Mouse (Mus musculus) forebrain, embryonic 10.5 days (tissue): ENCODE data around the gene Snx13. TPM values are rescaled to one million over a fixed set of nuclear protein-coding genes. Genes with fewer than 3 reads are reported as not detected.

Experiments
- DNase-seq: peaks from one replicate; pipeline ENCODE4 v3.0.0-alpha.2; 2017; ENCODE audit warnings: low spot score; ENCODE audit errors: extremely low spot score
- H3K27ac ChIP-seq: fragments of 300-500 bp; sonication (generic); 2 replicates; pipeline ENCODE4 v1.5.1; 2016; ENCODE audit warnings: mild to moderate bottlenecking
- H3K27me3 ChIP-seq: fragments of 300-500 bp; sonication (generic); 2 replicates; pipeline ENCODE4 v1.6.1; 2016; ENCODE audit warnings: mild to moderate bottlenecking; ENCODE audit not compliant: poor library complexity, severe bottlenecking
- H3K36me3 ChIP-seq: fragments of 300-500 bp; sonication (generic); replicated peaks from 2 replicates; pipeline ENCODE4 v1.6.1; 2016; ENCODE audit warnings: mild to moderate bottlenecking, moderate library complexity
- H3K4me1 ChIP-seq: fragments of 300-500 bp; sonication (generic); 2 replicates; pipeline ENCODE4 v1.6.1; 2016
- H3K4me3 ChIP-seq: fragments of 300-500 bp; sonication (generic); 2 replicates; pipeline ENCODE4 v1.5.1; 2016; ENCODE audit warnings: mild to moderate bottlenecking, moderate library complexity
- H3K9me3 ChIP-seq: fragments of 300-500 bp; sonication (generic); 2 replicates; pipeline ENCODE4 v1.6.1; 2016; ENCODE audit warnings: mild to moderate bottlenecking, moderate library complexity
- WGBS: fragments of 180-500 bp; shearing (Covaris S2); methylation state at CpG from one replicate; pipeline ENCODE4 v1.1.7; 2016; 5-methylcytosine and 5-hydroxymethylcytosine counted together
- polyA plus RNA-seq: library from polyadenylated mRNA; unstranded; fragments of >200 nt; fragmentation: Nextera tagmentation; extraction: Ambion mirVana; gene quantifications from 2 replicates; pipeline ENCODE4 v1.2.1, GENCODE M21; 2016

Gene Snx13
- polyA plus RNA-seq, result 16.1 and 16.6 TPM in 2 replicates

- WGBS, result under 1% methylated on average over 50 of the region's 51 CpGs
- no peaks in the 10 kb centered on the region for H3K36me3 ChIP-seq
- peaks cover 34% of the 10 kb centered on the region for H3K4me1 ChIP-seq
- H3K9me3 ChIP-seq, result no peaks in the 10 kb centered on the region
- DNase-seq, result peak; percentile 87
- peak within 1 kb of the TSS; percentile 97 for H3K4me3 ChIP-seq
- H3K27me3 ChIP-seq, result no peaks in the 10 kb centered on the region
- peak within 1 kb of the TSS; percentile 97 for H3K27ac ChIP-seq
Measured at GRCm38 (mm10) chr12:35046999-35047319, at the start of gene Snx13. TSS of gene Snx13 (plus strand) at chr12:35047186.

- H3K9me3 ChIP-seq, result no peaks in the 10 kb centered on the region
- no peaks in the 10 kb centered on the region for H3K27me3 ChIP-seq
- WGBS, result 92% methylated on average over 3 of the region's 3 CpGs
- H3K27ac ChIP-seq, result no peak overlapping the region
- no peak overlapping the region for H3K4me3 ChIP-seq
- no peak for DNase-seq
- no peaks in the 10 kb centered on the region for H3K36me3 ChIP-seq
- no peaks in the 10 kb centered on the region for H3K4me1 ChIP-seq
Measured at GRCm38 (mm10) chr12:34997597-34998182, 49.3 kb upstream of the Snx13 start.

GRCm38 (mm10) chr12:34998778-34999467, 48.1 kb upstream of the Snx13 start:
- H3K4me3 ChIP-seq, result no peak overlapping the region
- H3K36me3 ChIP-seq, result no peaks in the 10 kb centered on the region
- H3K27me3 ChIP-seq, result no peaks in the 10 kb centered on the region
- no peaks in the 10 kb centered on the region for H3K9me3 ChIP-seq
- H3K27ac ChIP-seq, result no peak overlapping the region
- 92% methylated on average over 12 of the region's 12 CpGs for WGBS
- no peaks in the 10 kb centered on the region for H3K4me1 ChIP-seq
- DNase-seq, result no peak

- no peaks in the 10 kb centered on the region for H3K36me3 ChIP-seq
- H3K4me1 ChIP-seq, result no peaks in the 10 kb centered on the region
- no peak for DNase-seq
- H3K27me3 ChIP-seq, result no peaks in the 10 kb centered on the region
- no peaks in the 10 kb centered on the region for H3K9me3 ChIP-seq
- no peak overlapping the region for H3K27ac ChIP-seq
- 83% methylated on average over 4 of the region's 4 CpGs for WGBS
- H3K4me3 ChIP-seq, result no peak overlapping the region
Measured at GRCm38 (mm10) chr12:35000323-35000722, 46.7 kb upstream of the Snx13 start.

GRCm38 (mm10) chr12:35005748-35006147, 41.2 kb upstream of the Snx13 start:
- no peaks in the 10 kb centered on the region for H3K9me3 ChIP-seq
- no peaks in the 10 kb centered on the region for H3K27me3 ChIP-seq
- H3K4me1 ChIP-seq, result peaks cover 26% of the 10 kb centered on the region
- H3K36me3 ChIP-seq, result no peaks in the 10 kb centered on the region
- no peak for DNase-seq
- H3K27ac ChIP-seq, result no peak overlapping the region
- H3K4me3 ChIP-seq, result no peak overlapping the region

GRCm38 (mm10) chr12:35007851-35008250, 39.1 kb upstream of the Snx13 start:
- no peak for DNase-seq
- H3K27me3 ChIP-seq, result no peaks in the 10 kb centered on the region
- no peak overlapping the region for H3K27ac ChIP-seq
- no peaks in the 10 kb centered on the region for H3K9me3 ChIP-seq
- WGBS, result 77% methylated on average over 1 of the region's 1 CpGs
- H3K4me1 ChIP-seq, result peaks cover 26% of the 10 kb centered on the region
- no peak overlapping the region for H3K4me3 ChIP-seq
- H3K36me3 ChIP-seq, result no peaks in the 10 kb centered on the region

- Histone ChIP-seq H3K27ac (peak overlapping the region; percentile 27; the same call in 1 of the 2 replicates), H3K27me3 (no peaks in the 10 kb centered on the region), H3K36me3 (no peaks in the 10 kb centered on the region), H3K4me1 (peaks cover 26% of the 10 kb centered on the region), H3K4me3 (no peak overlapping the region), H3K9me3 (no peaks in the 10 kb centered on the region)
- peak; percentile 60 for DNase-seq
- WGBS, result 62% methylated on average over 11 of the region's 11 CpGs
Measured at GRCm38 (mm10) chr12:35008340-35009137, 38.4 kb upstream of the Snx13 start.

- no peak overlapping the region for H3K4me3 ChIP-seq
- no peaks in the 10 kb centered on the region for H3K36me3 ChIP-seq
- no peaks in the 10 kb centered on the region for H3K9me3 ChIP-seq
- peaks cover 26% of the 10 kb centered on the region for H3K4me1 ChIP-seq
- H3K27me3 ChIP-seq, result no peaks in the 10 kb centered on the region
- WGBS, result 88% methylated on average over 1 of the region's 1 CpGs
- DNase-seq, result no peak
- H3K27ac ChIP-seq, result no peak overlapping the region
Measured at GRCm38 (mm10) chr12:35011462-35011861, 35.5 kb upstream of the Snx13 start.

GRCm38 (mm10) chr12:35013950-35014349, 33.0 kb upstream of the Snx13 start:
- no peaks in the 10 kb centered on the region for H3K27me3 ChIP-seq
- no peak overlapping the region for H3K4me3 ChIP-seq
- WGBS, result 88% methylated on average over 2 of the region's 2 CpGs
- no peak for DNase-seq
- H3K9me3 ChIP-seq, result no peaks in the 10 kb centered on the region
- no peak overlapping the region for H3K27ac ChIP-seq
- H3K36me3 ChIP-seq, result no peaks in the 10 kb centered on the region
- peaks cover 7% of the 10 kb centered on the region for H3K4me1 ChIP-seq

- Histone ChIP-seq H3K27me3 (no peaks in the 10 kb centered on the region), H3K27ac (no peak overlapping the region), H3K4me1 (no peaks in the 10 kb centered on the region), H3K36me3 (no peaks in the 10 kb centered on the region), H3K4me3 (no peak overlapping the region), H3K9me3 (no peaks in the 10 kb centered on the region)
- WGBS, result 70% methylated on average over 3 of the region's 3 CpGs
- no peak for DNase-seq
Measured at GRCm38 (mm10) chr12:35016056-35016455, 30.9 kb upstream of the Snx13 start.

- no peak overlapping the region for H3K4me3 ChIP-seq
- H3K4me1 ChIP-seq, result no peaks in the 10 kb centered on the region
- H3K36me3 ChIP-seq, result no peaks in the 10 kb centered on the region
- no peak for DNase-seq
- no peaks in the 10 kb centered on the region for H3K27me3 ChIP-seq
- H3K27ac ChIP-seq, result no peak overlapping the region
- WGBS, result 90% methylated on average over 9 of the region's 9 CpGs
- no peaks in the 10 kb centered on the region for H3K9me3 ChIP-seq
Measured at GRCm38 (mm10) chr12:35016481-35017250, 30.3 kb upstream of the Snx13 start.

- no peak for DNase-seq
- H3K27ac ChIP-seq, result no peak overlapping the region
- no peaks in the 10 kb centered on the region for H3K27me3 ChIP-seq
- no peaks in the 10 kb centered on the region for H3K9me3 ChIP-seq
- no peaks in the 10 kb centered on the region for H3K4me1 ChIP-seq
- H3K36me3 ChIP-seq, result no peaks in the 10 kb centered on the region
- WGBS, result 91% methylated on average over 9 of the region's 9 CpGs
- no peak overlapping the region for H3K4me3 ChIP-seq
Measured at GRCm38 (mm10) chr12:35018679-35019237, 28.2 kb upstream of the Snx13 start.
